Mouse (Mus musculus) MEL-GATA-1-ER (cell line): ENCODE results near the gene Lypd4.
"Not testable (repeated sequence)": the region's sequence is repeated elsewhere in the genome, so short reads cannot be mapped to it uniquely, and the experiment has no call there.

ENCODE experiments used
- DNase-seq: peaks from one replicate; pipeline ENCODE4 v3.0.0-alpha.2; 2012; ENCODE audit warnings: low read depth; ENCODE audit errors: extremely low read depth

Gene Lypd4

GRCm38 (mm10) chr7:24850899-24851303 lies 18.8 kb downstream of the Lypd4 start:
- DNase-seq: peak; percentile 85

DNA sequence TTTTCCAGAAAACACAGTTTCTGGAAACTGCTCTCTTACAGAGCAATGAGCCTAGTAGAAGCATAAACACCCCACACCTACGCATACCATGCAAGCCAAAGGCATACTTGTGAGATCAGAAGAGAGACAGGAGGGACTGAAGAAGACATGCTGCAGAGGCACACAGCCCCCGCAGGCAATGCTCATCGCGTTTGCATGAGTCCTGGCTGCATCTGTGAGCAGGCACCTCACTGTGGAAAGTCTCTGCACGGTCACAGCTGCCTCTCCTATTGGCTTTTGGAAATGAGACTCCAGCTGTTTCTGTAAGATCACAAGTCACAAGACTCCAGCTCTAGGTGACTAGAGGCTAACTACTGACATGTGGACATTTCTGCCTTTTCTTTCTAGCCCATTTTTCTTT lies 19.6 kb downstream of the Lypd4 start:
- peak; percentile 39 for DNase-seq

DNA sequence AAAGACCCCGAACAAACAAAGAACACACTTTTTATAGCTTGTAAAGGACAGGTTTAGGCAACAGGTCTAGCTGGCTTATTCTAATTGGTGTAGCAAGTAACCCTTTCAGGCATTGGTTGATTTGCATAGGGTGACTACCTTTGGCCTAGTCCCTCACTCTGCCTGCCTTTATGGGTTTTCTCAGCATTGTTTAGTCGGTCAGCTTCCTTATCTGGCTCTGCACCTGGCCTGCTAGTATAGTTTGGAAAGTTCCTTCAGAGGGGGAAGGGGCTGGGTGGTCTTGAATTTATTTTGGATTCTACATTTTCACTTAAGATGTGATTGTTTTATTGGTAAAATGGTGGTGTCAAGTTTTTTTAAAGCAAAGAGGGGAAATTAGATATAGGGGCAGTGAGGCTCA lies 23.2 kb downstream of the Lypd4 start:
- DNase-seq: not testable (repeated sequence)

- DNase-seq: peak; percentile 75
These were observed 24.0 kb downstream of the Lypd4 start for GRCm38 (mm10) chr7:24845713-24846112.

GRCm38 (mm10) chr7:24845181-24845580 lies 24.6 kb downstream of the Lypd4 start:
- no peak for DNase-seq

GRCm38 (mm10) chr7:24844144-24844543 lies 25.6 kb downstream of the Lypd4 start:
- DNase-seq: no peak

DNA sequence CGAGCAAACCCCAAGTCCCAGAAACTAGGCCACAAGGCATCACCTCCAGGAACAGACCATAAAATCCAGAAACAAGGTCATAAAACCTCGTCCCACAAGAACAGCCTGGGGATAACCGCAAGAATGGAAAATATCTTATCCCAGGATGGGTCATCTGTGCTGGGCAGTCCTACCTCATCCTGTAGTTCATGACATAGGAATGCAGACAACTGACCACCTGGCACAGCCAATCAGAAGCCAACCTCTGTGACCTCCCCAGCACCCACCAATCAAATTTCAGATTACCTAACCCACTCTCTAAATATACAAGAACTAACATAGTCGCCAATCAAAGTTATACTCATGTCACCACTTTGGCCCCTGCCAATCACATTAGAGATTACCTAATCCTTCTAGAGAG lies 28.7 kb downstream of the Lypd4 start:
- DNase-seq: no peak

DNA sequence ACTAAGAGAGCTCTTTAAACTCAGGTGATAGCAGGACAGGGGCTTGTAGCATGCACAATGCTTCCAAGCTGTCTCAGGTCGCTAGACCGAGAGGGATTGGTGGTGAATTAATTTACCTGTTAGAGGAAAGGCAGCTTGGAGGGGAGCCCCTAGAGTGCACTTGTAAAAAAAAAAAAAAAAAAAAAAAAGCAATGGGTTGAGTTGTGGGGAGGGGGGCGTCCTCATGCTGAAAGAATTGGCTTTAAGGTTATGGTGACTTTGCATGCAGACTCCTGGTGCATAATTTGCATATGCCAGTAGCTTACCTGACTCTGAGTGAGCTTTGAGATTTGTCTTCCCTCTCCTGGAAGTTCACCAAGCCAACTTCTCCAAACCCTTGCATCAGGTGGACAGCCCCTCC lies 29.4 kb downstream of the Lypd4 start:
- no peak for DNase-seq

GRCm38 (mm10) chr7:24839410-24839808 lies 30.3 kb downstream of the Lypd4 start:
- DNase-seq: no peak

- DNase-seq: not testable (repeated sequence)
These were observed 30.9 kb downstream of the Lypd4 start for GRCm38 (mm10) chr7:24838732-24839409.

- no peak for DNase-seq
These were observed 42.6 kb downstream of the Lypd4 start for GRCm38 (mm10) chr7:24827181-24827580.

- no peak for DNase-seq
These were observed 45.3 kb downstream of the Lypd4 start for GRCm38 (mm10) chr7:24824452-24824851.

DNA sequence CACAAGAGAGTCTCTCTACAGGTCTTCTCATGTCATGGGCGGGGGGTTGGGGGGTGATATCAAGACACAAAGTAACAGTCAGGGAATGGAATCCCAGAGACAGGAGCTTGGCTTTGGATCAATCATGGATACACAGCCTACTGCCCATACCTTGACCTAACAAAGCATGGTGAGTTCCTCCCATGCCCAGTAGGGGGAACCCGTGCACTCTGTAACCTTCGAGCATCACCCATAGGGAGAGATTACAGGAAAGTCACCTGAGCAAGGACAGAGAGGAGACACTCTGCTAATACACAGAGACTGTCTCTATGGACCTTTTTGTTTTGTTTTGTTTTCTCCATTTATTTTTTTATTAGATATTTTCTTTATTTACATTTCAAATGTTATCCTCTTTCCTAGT lies 52.2 kb downstream of the Lypd4 start:
- DNase-seq: peak; percentile 44
